Mouse (Mus musculus) mouse trophoblast stem cell (cell line): Measurements from ENCODE around the gene Trappc10.

Experiments used
- in situ Hi-C, 2 experiments: fragments of 300-500 bp; cut with MseI, MboI; formaldehyde crosslinking; loops; 2 replicates in 1 of 2; 3 replicates in 1 of 2; pipeline ENCODE4 v1.15.1; 2025

Trappc10 gene

DNA sequence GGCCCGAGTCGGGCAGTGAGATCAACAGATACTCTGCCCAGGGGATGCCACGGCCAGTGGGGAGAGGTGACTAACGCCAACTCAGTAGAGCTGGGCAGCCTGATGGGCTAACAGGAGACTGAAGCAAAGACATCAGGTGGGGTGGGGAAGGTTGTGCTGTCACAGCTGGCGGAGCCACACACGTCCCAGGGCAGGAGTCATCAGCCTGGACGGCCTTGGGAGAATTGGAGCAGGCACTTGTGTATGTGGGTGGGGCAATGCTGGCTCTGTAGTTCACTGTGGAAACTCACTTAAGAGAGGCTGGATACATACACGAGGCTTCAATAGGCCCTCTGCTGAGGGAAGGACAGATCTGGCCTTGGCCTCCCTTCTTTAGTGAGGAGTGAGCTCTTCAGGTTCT lies 83.3 kb downstream of the Trappc10 start:
- in situ Hi-C loops = loop anchor here (5.0 kb wide), 1 partner anchor 134 kb away; no protein-coding TSS in a partner anchor

DNA sequence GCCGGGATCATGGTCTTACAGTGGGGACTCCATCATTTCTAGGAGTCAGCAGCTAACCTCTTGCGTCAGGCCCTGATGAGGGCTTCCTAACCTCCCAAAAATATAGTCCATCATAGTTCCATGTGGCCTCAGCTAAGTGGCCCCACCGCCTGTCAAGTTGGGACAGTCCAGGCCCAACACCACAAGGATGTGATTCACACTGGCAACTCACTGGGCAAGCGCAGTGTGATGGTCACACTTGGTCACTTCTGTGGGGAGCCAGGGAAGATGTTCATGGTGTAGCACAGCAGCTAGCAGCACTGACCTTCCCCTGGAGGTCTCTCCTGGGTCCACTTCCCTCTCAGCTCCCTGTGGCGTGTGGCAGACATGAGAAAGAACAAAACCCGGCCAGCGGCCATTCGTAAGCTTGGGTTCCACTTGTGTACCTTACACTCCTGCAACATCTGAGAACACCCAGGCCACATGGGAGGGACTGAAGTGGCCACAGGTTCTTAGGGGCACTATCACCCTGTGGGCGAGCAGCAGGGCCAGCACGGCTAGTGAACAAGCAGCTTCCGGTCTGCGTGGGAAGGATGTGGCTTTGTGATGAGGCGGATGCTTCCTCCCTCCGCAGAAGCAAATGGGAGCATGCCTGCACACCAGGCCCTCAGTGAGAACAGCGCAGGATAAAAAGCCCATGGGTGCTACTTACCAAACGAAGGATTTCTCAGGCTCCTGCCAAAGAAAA lies 83.9 kb downstream of the Trappc10 start:
- in situ Hi-C loops = loop anchor here (5.0 kb wide), 1 partner anchor 133 kb away; no protein-coding TSS in a partner anchor

DNA sequence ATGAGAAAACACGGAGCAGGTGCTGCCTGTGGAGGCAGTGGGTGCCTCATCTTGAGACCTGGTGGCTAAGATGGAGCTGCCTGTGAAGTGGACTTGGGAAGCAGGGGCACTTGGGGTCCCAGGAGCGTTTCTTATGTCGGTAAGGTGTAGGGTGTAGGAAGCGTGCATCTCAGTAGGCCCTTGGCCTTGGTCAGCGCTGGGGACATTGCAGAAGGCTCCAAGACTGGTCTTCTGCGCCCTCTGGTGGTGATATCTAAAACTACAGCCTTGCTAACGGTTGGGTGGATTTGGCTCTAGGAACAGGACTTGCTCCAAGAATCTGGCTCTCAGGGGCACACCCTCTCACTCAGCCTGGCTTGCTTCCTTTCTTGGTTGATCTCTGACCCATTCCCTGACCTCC lies 84.5 kb downstream of the Trappc10 start:
- in situ Hi-C loops = loop anchor here (5.0 kb wide), 1 partner anchor 133 kb away; no protein-coding TSS in a partner anchor

DNA sequence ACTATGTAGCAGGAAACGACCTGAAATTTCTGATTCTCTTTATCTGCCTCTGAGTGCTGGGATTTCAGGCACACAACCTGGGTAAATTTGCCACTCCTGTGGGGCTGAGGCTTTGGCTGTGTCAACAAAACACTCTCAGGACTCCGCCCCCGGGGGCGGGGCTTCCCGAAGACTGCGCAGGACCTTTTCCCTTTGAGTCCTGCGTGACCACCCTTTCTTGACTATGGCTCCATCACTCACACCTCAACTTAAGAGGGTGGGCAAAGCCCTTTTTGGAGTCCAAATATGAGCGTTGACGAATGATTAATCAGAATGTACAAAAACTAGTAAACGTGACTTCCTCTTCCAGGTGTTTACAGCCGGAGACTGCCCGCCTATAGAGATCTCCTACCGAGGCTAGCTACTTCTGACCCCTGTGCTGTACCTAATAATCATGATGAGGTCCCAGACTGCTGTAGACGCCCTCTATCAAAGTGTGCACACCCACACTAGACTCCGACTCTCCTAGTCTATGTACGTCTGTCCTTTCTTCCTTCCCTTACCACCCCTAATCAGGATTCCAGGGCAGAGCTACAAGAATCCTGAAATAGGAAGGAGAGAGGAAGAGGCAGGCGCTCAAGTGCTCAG lies 85.1 kb downstream of the Trappc10 start:
- in situ Hi-C loops = no loop called here

DNA sequence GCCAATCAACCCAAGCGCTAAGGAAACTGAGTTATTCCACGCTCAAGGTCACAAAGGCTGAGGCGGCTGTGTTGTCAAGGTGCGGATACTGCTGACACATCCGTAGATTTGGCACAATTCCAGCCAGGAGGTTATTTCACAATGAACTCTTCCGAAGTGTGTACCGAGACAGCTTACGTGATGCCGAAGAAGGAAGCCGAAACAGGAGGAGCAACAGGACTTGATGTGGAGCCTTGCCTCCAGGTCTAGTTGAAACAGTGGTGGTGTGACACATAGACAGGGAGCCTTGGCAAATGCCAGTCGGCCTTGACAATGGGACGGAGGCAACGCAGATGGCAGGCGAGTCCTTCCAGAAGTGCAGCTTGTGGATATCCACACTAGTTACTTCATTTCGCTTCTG lies 86.4 kb downstream of the Trappc10 start:
- in situ Hi-C loops = no loop called here

DNA sequence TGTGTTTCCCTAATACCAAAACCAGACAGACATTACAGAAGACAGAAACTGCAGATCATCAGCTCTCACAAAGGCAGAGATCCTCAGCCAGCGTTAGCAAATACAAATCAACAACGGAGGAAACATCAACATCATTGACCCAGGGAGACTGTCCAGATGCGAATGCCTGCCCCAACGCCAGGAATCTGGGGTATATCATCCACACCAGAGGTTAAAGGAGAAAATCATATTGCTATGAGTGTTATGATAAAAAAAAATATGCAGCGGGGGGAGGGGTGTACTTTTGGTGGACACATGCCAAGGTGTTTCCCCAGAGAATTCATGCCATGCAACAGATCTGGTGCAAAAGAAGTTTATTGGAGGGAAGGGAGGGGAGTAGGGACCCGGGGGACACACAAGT lies 87.5 kb downstream of the Trappc10 start:
- in situ Hi-C loops = no loop called here

DNA sequence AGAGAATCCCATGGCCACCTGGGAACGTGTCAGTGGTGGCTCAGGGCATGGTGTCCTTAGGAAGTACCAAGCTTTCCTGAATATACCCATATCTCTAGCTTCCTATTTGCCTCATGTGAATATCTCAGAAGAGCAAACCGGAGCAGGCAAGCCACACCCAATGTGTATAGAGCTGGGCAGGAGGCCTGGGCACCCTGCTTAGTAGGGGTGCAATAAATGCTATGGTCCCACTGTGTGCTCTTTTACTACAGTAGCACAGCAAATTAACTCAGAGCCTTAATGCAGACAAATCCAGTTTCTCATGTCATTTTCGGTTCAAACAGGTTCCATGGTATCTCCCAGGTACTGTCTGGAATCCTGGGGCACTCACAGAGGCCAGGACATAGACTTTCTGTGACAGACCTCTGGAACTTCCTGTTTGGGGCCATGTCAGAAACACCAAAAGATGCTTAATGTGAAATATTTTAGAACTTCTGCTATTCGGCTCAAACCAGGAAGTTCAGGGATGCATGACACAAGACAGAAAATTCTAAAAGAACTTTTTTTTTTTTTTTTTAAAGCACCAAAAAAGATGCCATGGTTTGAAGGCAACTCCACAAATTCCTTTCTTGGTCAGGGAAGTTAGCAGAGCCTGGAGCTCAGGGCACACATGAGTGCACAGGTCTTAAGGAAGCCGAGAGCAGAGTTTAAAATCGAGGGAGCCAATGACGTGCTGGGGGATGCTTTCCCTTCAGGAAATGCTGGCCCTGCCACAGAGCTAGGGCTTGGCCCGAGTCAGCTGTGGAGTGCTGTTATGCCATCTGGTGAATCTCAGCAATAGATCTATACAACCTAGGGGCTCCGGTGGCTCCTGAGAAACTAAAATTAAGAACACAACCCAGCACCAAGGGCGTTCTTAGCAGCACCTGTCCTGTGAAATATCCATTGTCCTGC lies 95.3 kb downstream of the Trappc10 start:
- in situ Hi-C loops = loop anchor here in 1 of 2 experiments (10.0 kb wide), 1 partner anchor 64 kb away; no protein-coding TSS in a partner anchor

DNA sequence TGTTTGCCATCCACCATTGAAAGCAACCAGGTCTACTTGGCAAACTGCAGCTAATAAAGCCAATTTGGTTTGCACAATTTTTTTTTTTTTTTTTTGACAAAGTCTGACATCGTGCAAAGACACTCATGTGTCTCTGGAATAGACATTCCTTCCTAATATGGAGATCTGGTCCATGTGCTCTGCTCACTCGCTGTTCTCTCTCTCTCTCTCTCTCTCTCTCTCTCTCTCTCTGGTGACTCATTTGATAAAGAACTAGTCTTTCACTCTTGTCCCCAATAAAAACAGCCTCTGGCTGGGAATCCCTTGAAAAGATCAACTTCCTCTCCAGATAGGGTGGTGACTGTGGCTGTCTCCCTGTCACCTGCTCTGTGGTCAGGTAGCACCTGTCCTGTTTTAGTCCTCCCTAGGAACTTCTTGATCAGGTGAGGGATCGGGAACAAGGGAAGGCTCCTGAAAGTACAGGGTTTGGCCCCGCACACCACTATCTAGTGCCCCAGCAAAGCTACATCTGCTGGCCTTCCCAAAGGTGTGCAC lies 96.5 kb downstream of the Trappc10 start:
- in situ Hi-C loops = loop anchor here in 1 of 2 experiments (10.0 kb wide), 1 partner anchor 63 kb away; no protein-coding TSS in a partner anchor

DNA sequence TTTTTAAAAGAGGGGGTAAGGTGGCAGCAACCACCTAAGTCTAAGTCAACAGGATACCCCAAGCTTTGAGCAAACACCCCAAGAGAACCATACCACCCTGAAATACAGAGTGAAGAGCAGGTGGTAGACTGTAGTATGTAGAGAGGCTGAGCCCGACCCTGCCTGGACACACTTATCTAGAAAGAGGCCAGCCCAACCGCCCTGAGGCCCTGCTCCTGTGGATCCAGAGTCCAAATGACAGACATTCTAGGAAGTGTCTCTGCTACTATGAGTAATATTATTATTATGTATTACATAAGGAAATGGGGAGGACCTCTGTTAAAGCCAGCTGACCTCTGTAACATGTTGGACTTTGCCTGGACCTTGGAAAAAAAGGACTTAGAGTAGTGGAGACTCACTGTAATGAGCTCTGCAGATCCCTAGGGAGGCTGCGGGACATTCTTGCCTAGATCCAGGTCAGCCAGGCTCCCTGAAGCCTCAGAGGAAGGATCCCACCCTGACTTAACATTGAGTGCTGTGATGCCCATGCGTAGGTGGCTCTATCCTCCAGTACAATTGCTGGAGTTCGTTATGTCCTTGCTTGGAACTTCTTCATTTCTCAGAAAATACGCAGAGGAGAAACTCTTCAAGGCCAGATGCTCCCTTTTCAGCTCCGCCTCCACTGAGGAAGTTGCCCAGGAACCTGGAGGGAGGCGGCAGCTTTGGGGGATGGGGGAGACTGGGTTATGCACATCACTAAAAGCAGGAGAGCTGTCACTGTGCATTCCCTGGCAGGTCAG lies 100.5 kb downstream of the Trappc10 start:
- in situ Hi-C loops = loop anchor here in 1 of 2 experiments (10.0 kb wide), 1 partner anchor 59 kb away; no protein-coding TSS in a partner anchor

DNA sequence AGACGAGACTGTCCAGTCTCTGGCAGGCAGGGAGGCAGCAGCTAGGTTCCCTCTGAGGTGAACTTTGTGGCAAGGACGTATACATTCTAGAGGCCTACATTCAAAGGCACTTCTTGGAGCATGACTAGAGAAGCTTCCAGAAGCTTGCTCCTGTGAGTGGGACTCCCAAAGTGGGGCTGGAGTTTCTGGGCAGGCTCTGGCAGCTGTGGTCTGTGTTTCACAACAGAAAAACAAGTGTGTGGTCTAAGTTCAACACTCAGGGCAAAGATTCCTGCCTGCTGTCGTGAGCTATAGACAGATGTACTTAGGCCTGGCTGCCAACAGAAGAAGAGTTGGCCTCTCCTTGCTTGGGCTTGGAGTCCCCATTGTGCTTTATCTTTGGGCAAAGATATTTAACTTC lies 103.6 kb downstream of the Trappc10 start:
- in situ Hi-C loops = loop anchor here in 1 of 2 experiments (10.0 kb wide), 1 partner anchor 56 kb away; no protein-coding TSS in a partner anchor

DNA sequence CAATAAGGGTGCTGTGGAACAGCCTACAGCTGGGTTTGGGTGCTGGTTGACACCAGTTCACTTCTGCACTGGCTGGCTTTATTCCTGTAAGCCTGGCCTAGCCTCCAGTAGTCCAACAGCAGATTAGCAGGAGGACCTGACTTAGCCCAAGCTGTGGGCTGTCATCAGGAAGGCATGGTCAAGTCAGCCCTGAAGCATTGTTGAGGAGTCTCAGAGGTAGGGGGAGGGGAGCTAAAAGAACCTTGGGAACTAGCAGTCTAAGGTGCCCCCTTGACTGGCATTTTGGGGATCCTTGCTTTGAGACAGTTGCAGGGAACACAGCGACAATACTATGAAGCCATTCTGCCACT lies 104.2 kb downstream of the Trappc10 start:
- in situ Hi-C loops = loop anchor here in 1 of 2 experiments (10.0 kb wide), 1 partner anchor 55 kb away; no protein-coding TSS in a partner anchor

DNA sequence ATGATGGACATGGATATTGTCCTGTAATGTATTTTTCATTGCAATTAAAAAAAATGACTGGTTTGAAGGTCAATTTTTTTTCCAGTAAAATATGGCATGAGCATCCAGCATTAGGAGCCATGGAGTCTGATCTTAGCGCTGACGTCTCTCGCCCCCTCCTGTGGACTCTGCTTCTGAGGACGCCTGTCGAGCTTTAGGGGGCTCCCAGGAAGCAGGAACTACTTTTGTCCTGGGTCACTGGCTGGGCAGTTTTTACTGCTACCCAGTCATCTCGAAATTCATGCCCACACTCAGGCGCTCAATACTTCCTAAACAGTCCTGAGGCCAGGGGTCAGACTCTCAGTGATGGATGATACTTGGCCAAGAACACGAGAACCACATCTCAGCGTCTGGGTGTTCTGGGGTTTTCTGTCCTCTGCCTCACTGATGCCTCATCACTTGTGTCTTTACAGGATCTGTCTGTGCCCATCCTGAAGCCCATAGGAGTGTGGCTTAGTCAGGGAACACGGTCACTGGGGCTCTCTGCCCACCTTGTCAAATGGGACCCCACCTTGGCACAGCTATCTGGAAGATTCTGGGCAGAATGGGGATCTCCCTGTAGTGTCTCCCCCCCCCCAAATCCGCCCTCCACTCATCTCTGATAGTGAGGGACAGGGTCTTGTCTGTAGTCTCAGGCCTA lies 104.7 kb downstream of the Trappc10 start:
- in situ Hi-C loops = loop anchor here in 1 of 2 experiments (10.0 kb wide), 1 partner anchor 55 kb away; no protein-coding TSS in a partner anchor

DNA sequence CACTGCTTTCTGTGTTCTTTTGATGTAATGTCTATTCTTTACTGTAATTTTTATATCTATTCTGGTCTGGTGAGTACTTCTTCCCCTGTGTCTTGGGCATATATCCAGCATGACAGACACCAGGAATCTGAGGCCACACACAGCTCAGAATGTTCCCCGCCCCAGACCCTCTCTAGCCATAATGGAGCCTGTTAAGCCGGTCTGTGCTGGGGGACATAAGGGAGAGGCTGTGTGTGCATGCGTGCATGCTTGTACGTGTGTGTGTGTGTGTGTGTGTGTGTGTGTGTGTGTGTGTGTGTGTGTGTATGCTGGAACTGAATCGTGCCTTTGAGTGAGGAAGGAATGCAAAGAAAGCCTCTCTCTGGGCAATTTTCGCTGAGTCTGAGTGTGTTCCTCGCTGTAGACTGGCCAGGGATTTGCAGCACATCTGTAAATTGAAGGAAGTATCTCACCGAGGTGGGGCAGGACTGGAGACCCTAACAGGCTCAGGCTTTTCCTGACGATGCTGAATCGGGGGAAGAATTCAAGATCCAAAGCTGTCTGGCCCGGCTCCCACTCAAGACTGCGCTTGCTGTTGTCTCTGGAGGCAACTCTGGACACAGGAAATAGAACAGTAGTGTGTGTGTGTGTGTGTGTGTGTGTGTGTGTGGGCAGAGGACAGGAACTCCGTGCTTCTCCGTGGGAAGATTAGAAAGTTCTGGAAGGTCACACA lies 105.5 kb downstream of the Trappc10 start:
- in situ Hi-C loops = no loop called here

DNA sequence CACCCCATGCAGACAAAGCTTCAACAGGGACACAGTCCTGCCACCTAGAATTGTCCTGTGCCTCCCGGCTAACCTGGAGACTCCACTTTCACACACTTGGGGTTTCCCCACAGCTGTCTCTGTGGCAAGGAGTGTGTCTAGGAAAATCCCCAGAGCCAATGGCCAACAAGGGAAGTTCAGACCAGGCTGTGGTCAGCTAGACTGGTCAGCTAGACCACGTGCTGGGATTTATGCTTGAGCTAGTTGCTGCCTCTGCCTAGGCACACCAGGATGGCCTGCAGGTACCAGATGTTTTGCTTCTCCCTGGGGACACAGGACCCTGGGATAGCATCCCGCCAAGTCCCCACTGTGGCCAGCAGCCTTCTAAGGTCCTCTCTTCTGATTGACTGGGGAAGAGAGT lies 107.2 kb downstream of the Trappc10 start:
- in situ Hi-C loops = no loop called here
